ENCODE assay signal across 17 mouse cellular contexts in the genomic region with DNA sequence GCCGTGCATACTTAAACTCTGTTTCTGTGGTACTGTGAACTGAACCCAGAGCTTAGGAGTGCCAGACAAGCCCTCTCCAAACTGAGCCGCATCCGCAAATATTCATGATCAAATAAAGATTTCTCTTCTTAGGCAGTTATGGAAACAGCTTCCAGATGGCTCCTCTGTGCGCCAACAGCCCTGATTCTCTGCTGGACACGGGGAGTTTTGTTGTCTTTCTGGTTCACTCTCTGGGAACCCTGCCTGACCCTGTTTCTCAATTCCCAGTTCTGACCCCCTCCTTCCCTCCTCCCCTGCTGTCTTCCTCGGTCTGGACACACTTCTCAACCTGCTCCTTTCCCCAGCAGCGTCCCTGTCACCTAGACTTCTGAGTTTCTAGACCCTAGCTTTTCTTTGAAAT. TPM values are rescaled to one million over a fixed set of nuclear protein-coding genes. Genes with fewer than 3 reads are reported as not detected.
DNase-seq lines count a peak whose midpoint lies in the region; ATAC-seq lines count a peak whose summit lies in the region.
"Had no signal": no experiment of that assay in that cellular context is flagged by ENCODE, and none has a peak within 500 bp of the region (broad histone marks: within the 10 kb centered on the region; RNA-seq: fewer than 3 reads in every experiment).

No protein-coding gene starts in this region.

- H3K4me2 ChIP-seq in liver, embryonic 12.5 days = 0 out of 2 replicates have a peak overlapping the region, but pooled peaks have one; percentile 44
- H3K4me2 ChIP-seq: kidney, embryonic 15.5 days had no signal

- H3K27ac ChIP-seq in liver, embryonic 12.5 days = peak overlapping the region; percentile 67
- H3K27ac ChIP-seq: kidney, embryonic 15.5 days; macrophage had no signal

- peaks cover 26% of the 10 kb centered on the region for H3K27me3 ChIP-seq in liver, embryonic 12.5 days (replicated peaks)

- no peak for ATAC-seq in cerebellum, adult (ENCODE audit: insufficient number of reproducible peaks, low FRiP score, low TSS enrichment)
- no peak for ATAC-seq in liver, embryonic 12.5 days
- ATAC-seq: midbrain, embryonic 16.5 days had no signal

- no peak overlapping the region for H3K4me3 ChIP-seq in liver, embryonic 12.5 days
- H3K4me3 ChIP-seq: kidney, embryonic 15.5 days had no signal

- peaks cover 43% of the 10 kb centered on the region for H3K4me1 ChIP-seq in liver, embryonic 12.5 days
- H3K4me1 ChIP-seq: kidney, embryonic 15.5 days had no signal

- H3K36me3 ChIP-seq in liver, embryonic 12.5 days = no peaks in the 10 kb centered on the region
- H3K36me3 ChIP-seq: kidney, embryonic 15.5 days had no signal

- 65% methylated on average over 7 of the region's 7 CpGs for WGBS in liver, embryonic 12.5 days (ENCODE audit: insufficient replicate concordance)

- peak; percentile 20 to 37 for DNase-seq in cerebellum, postnatal 14 days
- no peak for DNase-seq in liver
- DNase-seq in fibroblast of lung, adult 2 months (ENCODE audit: low read depth) = peak; percentile 65
- peak; percentile 31 for DNase-seq in lung, postnatal 14 days
- no peak for DNase-seq in left cerebral cortex, adult 18-20 months (ENCODE audit: low spot score in 2 of 2)
- DNase-seq in kidney, adult 18-20 months = no peak
- DNase-seq: adrenal gland, adult 8-10 months; heart, postnatal 36 days; left cerebral cortex, postnatal 4 days; spleen, adult 18-20 months; thymus, postnatal 36 days had no signal

- no peaks in the 10 kb centered on the region for H3K9me3 ChIP-seq in liver, embryonic 12.5 days (replicated peaks)
- H3K9me3 ChIP-seq: kidney, embryonic 15.5 days had no signal

- no peak overlapping the region for H3K9ac ChIP-seq in liver, embryonic 12.5 days
- H3K9ac ChIP-seq: kidney, embryonic 15.5 days had no signal

RNA-seq across cellular contexts. Expression of a gene that starts 3.5 kb away (rescaled TPM):
- 0.11 and 0.30 TPM in 2 replicates for polyA plus RNA-seq in liver, embryonic 12.5 days (2016; fragmentation: Nextera tagmentation; extraction: Ambion mirVana)
- total RNA-seq in left cerebral cortex, adult 18-20 months (2021) = 1 to 10 TPM; 3.0 to 3.3 TPM
- total RNA-seq: common myeloid progenitor, adult 5-6 weeks had no signal
- polyA plus RNA-seq: macrophage had no signal

RNA-seq across cellular contexts. Expression of a gene that starts 12.8 kb away (rescaled TPM):
- 9.7 and 10.3 TPM in 2 replicates for polyA plus RNA-seq in liver, embryonic 12.5 days (2016; fragmentation: Nextera tagmentation; extraction: Ambion mirVana)
- total RNA-seq in left cerebral cortex, adult 18-20 months (2021) = 10 to 100 TPM; 14.3 to 16.4 TPM

Comparison
In these comparisons a context has a peak if more than half of its experiments do, and no peak if none do; other contexts are left out.
1. DNase-seq: peak in cerebellum, postnatal 14 days (2 of 2), fibroblast of lung, adult 2 months (single experiment) and lung, postnatal 14 days (single experiment); none in liver (single experiment), left cerebral cortex, adult 18-20 months (0 of 2) and kidney, adult 18-20 months (single experiment).